Mouse (Mus musculus): Measurements from ENCODE around the gene Vrtn. TPM values are rescaled to one million over a fixed set of nuclear protein-coding genes. Genes with fewer than 3 reads are reported as not detected.

The Vrtn gene
- polyA plus RNA-seq (2014; fragmentation: Illumina TruSeq; extraction: RNeasy Lipid Tissue Mini Kit (QIAGEN cat#74804); ENCODE audit: low read depth, low replicate concordance) = not detected

GRCm38 (mm10) chr12:84640654-84641053, at the start of gene Vrtn:
Gene Vrtn (plus strand): TSS chr12:84641019.

DNA sequence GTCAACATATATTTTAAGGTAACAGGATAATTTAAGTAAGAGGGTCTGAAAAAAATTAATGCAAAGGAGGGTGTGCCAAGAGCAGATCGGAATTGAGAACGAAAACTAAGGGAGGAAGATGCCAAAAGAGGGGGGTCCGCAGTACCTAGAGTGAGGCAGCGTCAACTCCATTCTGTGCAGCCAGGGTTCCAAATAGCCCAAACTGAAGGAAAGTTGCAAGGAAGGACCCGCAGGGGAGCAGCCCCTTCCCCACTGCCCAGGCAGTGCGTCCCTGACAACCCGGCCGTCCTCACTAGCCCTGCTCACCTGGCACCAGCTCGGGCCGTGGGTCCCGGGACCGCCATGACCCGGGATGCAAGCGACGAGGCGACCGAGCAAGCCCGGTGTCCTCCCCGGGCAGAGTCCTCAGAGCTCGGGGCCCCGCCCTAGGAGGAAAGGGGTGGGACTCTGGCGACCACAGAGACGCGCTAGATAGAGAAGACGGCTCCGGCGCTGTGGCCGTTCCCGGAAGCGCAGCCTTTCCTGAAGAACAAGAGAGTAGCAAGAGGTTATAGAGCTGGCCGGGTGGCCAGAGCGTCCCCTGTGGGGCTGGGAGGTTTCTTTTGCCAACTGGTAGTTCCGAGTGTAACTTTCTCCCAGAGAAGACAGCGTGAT, 23.7 kb upstream of the Vrtn start, which contains the start of gene Abcd4:
TSS of gene Abcd4 (minus strand) at position 437 of the 654 bp plus-strand sequence.

GRCm38 (mm10) chr12:84698319-84699081, 57.7 kb downstream of the Vrtn start, which contains the start of gene Syndig1l:
Gene Syndig1l (minus strand): TSS chr12:84698831.

Other genes starting within 250 kb of the Vrtn start
- 31.1 TPM for gene Entpd5, start 232.0 kb upstream of the Vrtn start, polyA plus RNA-seq (2014; fragmentation: Illumina TruSeq; extraction: RNeasy Lipid Tissue Mini Kit (QIAGEN cat#74804); ENCODE audit: low read depth, low replicate concordance)
- gene Bbof1, start 231.9 kb upstream of the Vrtn start, polyA plus RNA-seq (2014; fragmentation: Illumina TruSeq; extraction: RNeasy Lipid Tissue Mini Kit (QIAGEN cat#74804); ENCODE audit: low read depth, low replicate concordance) = 5.8 TPM
- gene Rnf113a2, start 223.8 kb upstream of the Vrtn start, polyA plus RNA-seq (2014; fragmentation: Illumina TruSeq; extraction: RNeasy Lipid Tissue Mini Kit (QIAGEN cat#74804); ENCODE audit: low read depth, low replicate concordance) = 20.3 TPM
- 353 TPM for gene Aldh6a1, start 190.0 kb upstream of the Vrtn start, polyA plus RNA-seq (2014; fragmentation: Illumina TruSeq; extraction: RNeasy Lipid Tissue Mini Kit (QIAGEN cat#74804); ENCODE audit: low read depth, low replicate concordance)
- gene Lin52, start 189.6 kb upstream of the Vrtn start, polyA plus RNA-seq (2014; fragmentation: Illumina TruSeq; extraction: RNeasy Lipid Tissue Mini Kit (QIAGEN cat#74804); ENCODE audit: low read depth, low replicate concordance) = 15.7 TPM
- gene Vsx2, start 71.3 kb upstream of the Vrtn start, polyA plus RNA-seq (2014; fragmentation: Illumina TruSeq; extraction: RNeasy Lipid Tissue Mini Kit (QIAGEN cat#74804); ENCODE audit: low read depth, low replicate concordance) = not detected
- gene Abcd4, start 23.6 kb upstream of the Vrtn start, polyA plus RNA-seq (2014; fragmentation: Illumina TruSeq; extraction: RNeasy Lipid Tissue Mini Kit (QIAGEN cat#74804); ENCODE audit: low read depth, low replicate concordance) = 13.2 TPM
- gene Syndig1l, start 57.8 kb downstream of the Vrtn start, polyA plus RNA-seq (2014; fragmentation: Illumina TruSeq; extraction: RNeasy Lipid Tissue Mini Kit (QIAGEN cat#74804); ENCODE audit: low read depth, low replicate concordance) = 0.22 TPM
- 858 TPM for gene Npc2, start 132.1 kb downstream of the Vrtn start, polyA plus RNA-seq (2014; fragmentation: Illumina TruSeq; extraction: RNeasy Lipid Tissue Mini Kit (QIAGEN cat#74804); ENCODE audit: low read depth, low replicate concordance)
- gene Isca2, start 132.2 kb downstream of the Vrtn start, polyA plus RNA-seq (2014; fragmentation: Illumina TruSeq; extraction: RNeasy Lipid Tissue Mini Kit (QIAGEN cat#74804); ENCODE audit: low read depth, low replicate concordance) = 108 TPM
- 23.3 TPM for gene Ltbp2, start 235.5 kb downstream of the Vrtn start, polyA plus RNA-seq (2014; fragmentation: Illumina TruSeq; extraction: RNeasy Lipid Tissue Mini Kit (QIAGEN cat#74804); ENCODE audit: low read depth, low replicate concordance)

Data from adipose tissue, adult 10 weeks (tissue).